Mouse (Mus musculus) heart, embryonic 12.5 days (tissue): Measurements from ENCODE around the gene Akap2. TPM values are rescaled to one million over a fixed set of nuclear protein-coding genes. Genes with fewer than 3 reads are reported as not detected.

Experiments
- ATAC-seq: fragments of 200-750 bp; cut with Nextera tagmentation; 2 replicates; pipeline ENCODE4 v1.8.0; 2017; ENCODE audit warnings: moderate TSS enrichment, moderate library complexity; ENCODE audit not compliant: insufficient number of reproducible peaks, low FRiP score
- H3K27ac ChIP-seq: fragments of 300-500 bp; sonication (generic); 2 replicates; pipeline ENCODE4 v1.5.1; 2016; ENCODE audit warnings: mild to moderate bottlenecking, moderate library complexity; ENCODE audit not compliant: poor library complexity, severe bottlenecking
- H3K27me3 ChIP-seq: fragments of 300-500 bp; sonication (generic); replicated peaks from 2 replicates; pipeline ENCODE4 v1.6.1; 2016; ENCODE audit warnings: mild to moderate bottlenecking, moderate library complexity
- H3K36me3 ChIP-seq: fragments of 300-500 bp; sonication (generic); 2 replicates; pipeline ENCODE4 v1.6.1; 2016; ENCODE audit warnings: mild to moderate bottlenecking, moderate library complexity
- H3K4me1 ChIP-seq: fragments of 300-500 bp; sonication (generic); replicated peaks from 2 replicates; pipeline ENCODE4 v1.6.1; 2016; ENCODE audit warnings: mild to moderate bottlenecking
- H3K4me2 ChIP-seq: fragments of 300-500 bp; sonication (generic); 2 replicates; pipeline ENCODE4 v1.6.1; 2016; ENCODE audit warnings: mild to moderate bottlenecking, moderate library complexity
- H3K4me3 ChIP-seq: fragments of 300-500 bp; sonication (generic); 2 replicates; pipeline ENCODE4 v1.5.1; 2016; ENCODE audit warnings: mild to moderate bottlenecking
- H3K9ac ChIP-seq: fragments of 300-500 bp; sonication (generic); 2 replicates; pipeline ENCODE4 v1.6.1; 2016; ENCODE audit warnings: mild to moderate bottlenecking, moderate library complexity
- H3K9me3 ChIP-seq: fragments of 300-500 bp; sonication (generic); replicated peaks from 2 replicates; pipeline ENCODE4 v1.6.1; 2016; ENCODE audit warnings: mild to moderate bottlenecking, moderate library complexity
- WGBS: fragments of 180-500 bp; shearing (Covaris S2); methylation state at CpG from one replicate; pipeline ENCODE4 v1.1.7; 2016; 5-methylcytosine and 5-hydroxymethylcytosine counted together
- polyA plus RNA-seq: library from polyadenylated mRNA; unstranded; fragments of >200 nt; fragmentation: Nextera tagmentation; extraction: Ambion mirVana; gene quantifications from 2 replicates; pipeline ENCODE4 v1.2.1, GENCODE M21; 2016

Akap2 gene
- polyA plus RNA-seq, 1 experiment from 2014 or later, result 50.3 TPM

DNA sequence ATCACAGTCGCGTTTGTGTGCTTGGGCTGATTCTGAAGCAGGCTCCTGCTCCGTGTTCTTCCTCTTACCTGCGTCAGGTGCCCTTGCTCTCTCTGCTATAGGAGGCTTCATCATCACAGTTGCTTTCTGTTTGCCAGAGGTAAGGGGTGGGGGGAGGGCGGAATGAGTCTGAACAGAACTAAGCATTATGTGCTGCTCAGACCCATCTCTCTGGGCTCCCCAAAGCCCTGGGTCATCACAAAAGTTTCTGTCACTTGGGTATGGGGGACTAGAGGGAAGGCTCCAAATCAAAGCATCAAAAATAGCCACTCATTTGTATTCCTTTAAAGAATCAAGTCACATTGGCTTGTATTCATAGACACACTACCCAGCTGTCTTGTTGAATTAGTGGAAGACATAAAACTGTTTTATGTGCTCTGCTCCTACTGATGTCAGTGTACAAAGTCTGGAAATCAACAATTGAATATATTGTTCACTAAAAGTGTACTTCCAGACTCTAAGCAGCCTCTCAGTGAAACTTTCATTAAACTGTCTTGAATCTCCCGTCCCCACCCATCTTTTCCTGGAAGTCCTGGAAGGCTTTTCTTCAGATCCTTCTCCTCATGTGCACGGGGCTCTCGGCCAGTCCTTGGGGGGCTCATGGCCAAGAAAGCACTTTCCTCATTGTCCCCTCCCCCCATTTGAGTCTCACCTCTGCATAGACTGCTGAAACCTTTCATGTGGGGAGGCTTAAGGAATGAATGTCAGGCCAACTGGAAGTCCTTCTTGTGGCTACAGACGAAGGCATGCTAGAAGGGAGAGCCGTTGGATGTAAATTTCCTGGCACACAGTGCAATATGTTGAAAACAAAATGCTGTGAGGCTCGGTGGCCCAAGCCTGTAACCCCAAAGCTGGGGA, 13.6 kb upstream of the Akap2 start:
- no peaks in the 10 kb centered on the region for H3K27me3 ChIP-seq
- 78% methylated on average over 11 of the region's 11 CpGs for WGBS
- no peak for ATAC-seq
- no peak overlapping the region for H3K9ac ChIP-seq
- H3K4me2 ChIP-seq, result no peak overlapping the region
- H3K9me3 ChIP-seq, result no peaks in the 10 kb centered on the region
- H3K27ac ChIP-seq, result no peak overlapping the region
- H3K4me3 ChIP-seq, result no peak overlapping the region
- H3K36me3 ChIP-seq, result peaks cover 6% of the 10 kb centered on the region; the same call in 1 of the 2 replicates
- 0 out of 2 replicates have a peak, but pooled peaks cover 6% of the 10 kb centered on the region for H3K4me1 ChIP-seq

- ATAC-seq, result no peak
- Histone ChIP-seq H3K27me3 (no peaks in the 10 kb centered on the region), H3K9ac (no peak overlapping the region), H3K4me1 (0 out of 2 replicates have a peak, but pooled peaks cover 6% of the 10 kb centered on the region), H3K36me3 (peaks cover 9% of the 10 kb centered on the region), H3K4me2 (no peak overlapping the region), H3K9me3 (no peaks in the 10 kb centered on the region), H3K4me3 (no peak overlapping the region), H3K27ac (no peak overlapping the region)
- WGBS, result 90% methylated on average over 7 of the region's 7 CpGs
These were observed 12.9 kb upstream of the Akap2 start for GRCm38 (mm10) chr4:57704575-57704974.

GRCm38 (mm10) chr4:57715849-57716248, 1.6 kb upstream of the Akap2 start:
- Histone ChIP-seq H3K4me2 (no peak overlapping the region), H3K4me3 (no peak overlapping the region), H3K9me3 (no peaks in the 10 kb centered on the region), H3K27me3 (no peaks in the 10 kb centered on the region), H3K4me1 (0 out of 2 replicates have a peak, but pooled peaks cover 3% of the 10 kb centered on the region), H3K27ac (no peak overlapping the region), H3K9ac (no peak overlapping the region), H3K36me3 (peaks cover 13% of the 10 kb centered on the region)
- ATAC-seq, result no peak

DNA sequence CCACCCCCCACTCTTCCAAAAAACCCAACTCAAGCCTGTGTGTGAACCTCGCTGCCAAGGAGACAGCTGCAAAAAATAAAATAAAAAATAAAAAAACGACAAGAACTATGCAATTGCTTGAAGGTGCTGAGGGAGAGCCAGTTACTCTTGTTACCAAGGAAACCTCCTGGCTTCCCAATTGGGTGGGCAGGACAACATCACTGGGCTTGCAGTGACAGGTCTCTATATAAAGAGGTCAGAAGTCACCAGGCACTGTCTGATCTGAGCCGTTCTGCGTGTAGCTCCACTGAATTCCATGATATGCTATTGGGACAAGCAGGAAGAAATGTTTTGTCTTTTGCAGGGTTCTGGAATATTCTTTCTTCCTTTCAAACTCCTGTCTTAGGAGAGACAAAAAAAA, 722 bp upstream of the Akap2 start:
- H3K36me3 ChIP-seq, result peaks cover 13% of the 10 kb centered on the region
- no peaks in the 10 kb centered on the region for H3K9me3 ChIP-seq
- H3K27me3 ChIP-seq, result no peaks in the 10 kb centered on the region
- no peak overlapping the region for H3K4me2 ChIP-seq
- H3K27ac ChIP-seq, result no peak overlapping the region
- ATAC-seq, result no peak
- no peak overlapping the region for H3K4me3 ChIP-seq
- H3K9ac ChIP-seq, result no peak overlapping the region
- WGBS, result 54% methylated on average over 4 of the region's 4 CpGs
- H3K4me1 ChIP-seq, result 0 out of 2 replicates have a peak, but pooled peaks cover 5% of the 10 kb centered on the region

GRCm38 (mm10) chr4:57719370-57719769, 1.9 kb downstream of the Akap2 start:
- ATAC-seq, result no peak
- Histone ChIP-seq H3K27me3 (no peaks in the 10 kb centered on the region), H3K9me3 (no peaks in the 10 kb centered on the region), H3K27ac (no peak overlapping the region), H3K4me1 (0 out of 2 replicates have a peak, but pooled peaks cover 3% of the 10 kb centered on the region), H3K4me3 (no peak overlapping the region), H3K4me2 (no peak overlapping the region), H3K36me3 (peaks cover 13% of the 10 kb centered on the region), H3K9ac (no peak overlapping the region)
- 88% methylated on average over 1 of the region's 1 CpGs for WGBS

DNA sequence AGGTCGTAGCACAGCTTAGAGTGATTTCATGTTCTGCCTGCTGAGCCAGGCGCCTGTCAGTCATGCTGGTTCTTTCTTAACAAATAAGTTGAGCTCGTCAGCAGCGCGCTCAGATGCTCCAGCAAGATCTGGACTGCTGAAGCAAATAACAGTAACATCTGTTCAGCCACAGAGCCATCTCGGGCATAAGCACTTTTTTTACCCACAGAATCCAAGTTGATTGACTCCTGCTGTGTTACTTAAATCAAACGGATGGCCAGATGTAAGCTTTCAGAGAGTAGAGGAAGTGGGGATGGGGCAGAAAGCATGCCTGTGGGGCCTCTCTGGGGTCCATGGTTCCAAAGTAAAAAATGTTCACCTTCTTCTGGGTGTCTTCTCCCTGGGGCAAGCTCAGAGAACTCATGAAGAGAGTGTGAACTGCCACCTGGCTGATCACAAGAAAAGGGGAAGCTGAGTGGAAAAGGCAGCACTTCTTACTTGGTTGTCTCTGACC, 3.5 kb downstream of the Akap2 start:
- no peak overlapping the region for H3K4me2 ChIP-seq
- no peak for ATAC-seq
- 43% methylated on average over 7 of the region's 7 CpGs for WGBS
- H3K4me1 ChIP-seq, result 0 out of 2 replicates have a peak, but pooled peaks cover 3% of the 10 kb centered on the region
- H3K9me3 ChIP-seq, result no peaks in the 10 kb centered on the region
- H3K27me3 ChIP-seq, result no peaks in the 10 kb centered on the region
- H3K4me3 ChIP-seq, result no peak overlapping the region
- H3K27ac ChIP-seq, result peak overlapping the region; percentile 56; the same call in 1 of the 2 replicates
- H3K36me3 ChIP-seq, result peaks cover 13% of the 10 kb centered on the region
- H3K9ac ChIP-seq, result no peak overlapping the region

- WGBS, result 89% methylated on average over 4 of the region's 4 CpGs
- no peak for ATAC-seq
These were observed 4.8 kb downstream of the Akap2 start for GRCm38 (mm10) chr4:57722296-57722695.

DNA sequence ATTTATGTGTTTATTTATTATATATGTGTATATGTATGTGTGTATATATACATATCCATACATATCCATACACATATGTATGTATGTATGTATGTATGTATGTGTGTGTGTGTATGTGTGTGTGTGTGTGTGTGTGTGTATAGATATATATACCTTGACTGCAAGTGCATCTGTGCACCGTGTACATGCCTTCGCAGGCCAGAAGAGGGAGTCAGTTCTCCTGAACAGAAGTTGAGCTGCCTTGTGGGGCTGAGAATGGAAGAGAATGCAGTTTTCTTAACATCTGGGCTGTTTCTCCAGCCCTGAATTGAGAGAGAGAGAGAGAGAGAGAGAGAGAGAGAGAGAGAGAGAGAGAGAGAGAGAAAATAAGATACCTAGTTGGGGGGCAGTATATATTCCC, 6.2 kb downstream of the Akap2 start:
- no peak overlapping the region for H3K27ac ChIP-seq
- no peaks in the 10 kb centered on the region for H3K9me3 ChIP-seq
- no peak overlapping the region for H3K4me2 ChIP-seq
- H3K36me3 ChIP-seq, result peaks cover 11% of the 10 kb centered on the region
- H3K4me1 ChIP-seq, result peaks cover 3% of the 10 kb centered on the region; the same call in 1 of the 2 replicates
- no peak overlapping the region for H3K9ac ChIP-seq
- H3K27me3 ChIP-seq, result no peaks in the 10 kb centered on the region
- no peak for ATAC-seq
- 43% methylated on average over 2 of the region's 2 CpGs for WGBS
- no peak overlapping the region for H3K4me3 ChIP-seq

More at GRCm38 (mm10) chr4:57722296-57722695, 4.8 kb downstream of the Akap2 start:
- no peak overlapping the region for H3K27ac ChIP-seq
- H3K4me2 ChIP-seq, result no peak overlapping the region
- peaks cover 18% of the 10 kb centered on the region for H3K36me3 ChIP-seq
- H3K9ac ChIP-seq, result no peak overlapping the region
- H3K27me3 ChIP-seq, result no peaks in the 10 kb centered on the region
- H3K4me3 ChIP-seq, result no peak overlapping the region
- H3K4me1 ChIP-seq, result 0 out of 2 replicates have a peak, but pooled peaks cover 3% of the 10 kb centered on the region
- no peaks in the 10 kb centered on the region for H3K9me3 ChIP-seq

DNA sequence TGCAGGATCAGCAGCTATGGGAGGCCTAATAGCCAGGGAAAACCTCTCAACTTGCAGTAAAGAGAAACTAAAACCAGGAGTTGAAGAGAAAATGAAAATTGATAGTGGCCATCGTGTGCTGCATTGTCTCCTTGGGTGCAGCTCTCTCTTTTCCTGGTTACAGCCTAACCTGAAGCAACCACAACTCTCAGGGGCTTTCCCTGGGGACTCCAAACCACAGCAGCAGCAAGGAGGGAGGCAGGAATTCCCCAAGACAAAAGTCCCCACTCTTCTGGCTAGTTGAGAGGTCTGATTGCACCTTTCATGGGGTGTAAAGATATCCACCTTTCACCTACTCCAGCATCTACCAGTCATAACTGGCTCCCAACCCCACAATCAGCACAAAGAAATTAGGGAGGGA, 8.1 kb downstream of the Akap2 start:
- Histone ChIP-seq H3K9ac (no peak overlapping the region), H3K9me3 (no peaks in the 10 kb centered on the region), H3K4me3 (no peak overlapping the region), H3K4me2 (no peak overlapping the region), H3K36me3 (peaks cover 8% of the 10 kb centered on the region), H3K27me3 (no peaks in the 10 kb centered on the region), H3K27ac (no peak overlapping the region), H3K4me1 (peaks cover 11% of the 10 kb centered on the region)
- ATAC-seq, result no peak
- WGBS, result 92% methylated on average over 1 of the region's 1 CpGs

DNA sequence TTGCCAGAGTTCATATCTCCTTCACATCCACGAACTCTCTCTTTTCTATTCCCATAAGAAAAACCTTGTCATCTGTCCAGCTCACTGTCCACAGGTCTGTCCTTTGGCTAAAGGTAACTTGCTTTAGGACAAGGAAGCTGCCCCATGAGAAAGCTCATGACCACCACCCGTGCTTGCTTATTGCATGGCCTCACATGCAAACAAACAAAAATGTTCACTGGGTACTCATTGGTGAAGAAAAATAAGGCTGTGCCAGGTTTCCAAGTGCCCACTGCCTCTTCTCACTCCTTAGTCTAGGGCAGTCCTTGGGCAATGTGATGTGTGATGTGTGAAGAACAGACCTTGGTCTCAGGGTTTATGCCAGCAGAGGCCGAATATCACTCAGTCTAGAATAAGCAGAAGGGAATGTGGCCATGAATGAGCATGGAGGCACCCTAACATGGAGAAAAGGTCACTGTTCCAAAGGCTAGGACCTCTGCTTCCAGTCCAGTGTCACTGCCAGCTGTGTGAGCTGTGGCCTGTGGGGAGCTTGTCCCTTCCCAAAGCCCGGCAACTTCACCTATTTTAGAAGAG, 11.2 kb downstream of the Akap2 start:
- H3K9ac ChIP-seq, result no peak overlapping the region
- no peak overlapping the region for H3K27ac ChIP-seq
- WGBS, result 84% methylated on average over 4 of the region's 4 CpGs
- peaks cover 12% of the 10 kb centered on the region for H3K36me3 ChIP-seq
- no peak overlapping the region for H3K4me2 ChIP-seq
- peaks cover 23% of the 10 kb centered on the region for H3K4me1 ChIP-seq
- ATAC-seq, result no peak
- H3K4me3 ChIP-seq, result no peak overlapping the region
- H3K27me3 ChIP-seq, result no peaks in the 10 kb centered on the region
- H3K9me3 ChIP-seq, result peaks cover 6% of the 10 kb centered on the region; the same call in 1 of the 2 replicates

DNA sequence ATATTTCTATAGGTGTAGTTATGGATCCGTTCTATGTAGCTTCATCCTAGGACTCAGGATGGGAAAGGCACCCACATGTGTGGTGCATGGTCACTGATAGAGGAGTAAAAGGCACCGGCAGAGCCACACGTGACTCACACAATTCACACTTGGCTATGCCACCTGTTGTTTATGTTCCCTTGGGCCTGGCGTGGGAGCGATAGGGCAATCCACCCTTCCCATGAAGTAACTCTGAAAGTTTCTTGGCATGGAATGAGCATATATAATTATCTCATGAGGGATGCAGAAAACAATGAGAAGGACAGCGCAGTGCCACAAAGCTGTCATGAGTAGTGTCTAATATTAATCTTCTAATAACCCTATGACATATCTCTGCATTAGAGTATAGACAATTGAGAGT, 12.6 kb downstream of the Akap2 start:
- no peak for ATAC-seq
- 82% methylated on average over 6 of the region's 6 CpGs for WGBS

More for the DNA sequence above, 12.6 kb downstream of the Akap2 start:
- peaks cover 23% of the 10 kb centered on the region for H3K4me1 ChIP-seq
- H3K36me3 ChIP-seq, result peaks cover 18% of the 10 kb centered on the region
- peaks cover 6% of the 10 kb centered on the region; the same call in 1 of the 2 replicates for H3K9me3 ChIP-seq
- no peak overlapping the region for H3K4me3 ChIP-seq
- H3K4me2 ChIP-seq, result no peak overlapping the region
- H3K27ac ChIP-seq, result no peak overlapping the region
- H3K27me3 ChIP-seq, result no peaks in the 10 kb centered on the region
- no peak overlapping the region for H3K9ac ChIP-seq
